Comparison of ENCODE assay signal across 15 mouse cellular contexts in genomic region chr2:95136636-95137035, GRCm38 (mm10).
DNase-seq lines count a peak whose midpoint lies in the region; ATAC-seq lines count a peak whose summit lies in the region.
"Had no signal": no experiment of that assay in that cellular context is flagged by ENCODE, and none has a peak within 500 bp of the region (broad histone marks: within the 10 kb centered on the region; RNA-seq: fewer than 3 reads in every experiment).

No protein-coding gene starts in this region.

- no peak overlapping the region for H3K4me3 ChIP-seq in limb, embryonic 11.5 days (ENCODE audit: low read depth, low read length)
- H3K4me3 ChIP-seq in limb, embryonic 10.5 days = no peak overlapping the region
- no peak overlapping the region for H3K4me3 ChIP-seq in kidney, embryonic 14.5 days (ENCODE audit: low read length)
- H3K4me3 ChIP-seq: embryonic facial prominence, embryonic 12.5 days; heart, embryonic 15.5 days; intestine, embryonic 15.5 days; stomach, embryonic 15.5 days had no signal

- H3K27me3 ChIP-seq in limb, embryonic 11.5 days (ENCODE audit: control insufficient read depth, insufficient read depth, low read length) = no peaks in the 10 kb centered on the region
- H3K27me3 ChIP-seq in limb, embryonic 10.5 days (ENCODE audit: low read depth, poor library complexity, severe bottlenecking) = no peaks in the 10 kb centered on the region
- no peaks in the 10 kb centered on the region for H3K27me3 ChIP-seq in kidney, embryonic 14.5 days (ENCODE audit: control insufficient read depth, insufficient read depth, low read length)
- H3K27me3 ChIP-seq: embryonic facial prominence, embryonic 12.5 days; heart, embryonic 15.5 days; intestine, embryonic 15.5 days; stomach, embryonic 15.5 days had no signal

- WGBS in limb, embryonic 11.5 days = 42% methylated on average over 6 of the region's 6 CpGs
- WGBS in limb, embryonic 10.5 days = 81% methylated on average over 6 of the region's 6 CpGs
- WGBS in kidney, embryonic 14.5 days = 74% methylated on average over 6 of the region's 6 CpGs

- ATAC-seq in limb, embryonic 11.5 days (ENCODE audit: insufficient number of reproducible peaks, low FRiP score, low TSS enrichment, low read depth) = peak; percentile 26; the same call in 1 of the 2 replicates
- ATAC-seq in kidney, embryonic 14.5 days (ENCODE audit: low FRiP score, low TSS enrichment) = no peak
- ATAC-seq: intestine, embryonic 15.5 days had no signal

- H3K4me2 ChIP-seq in limb, embryonic 11.5 days (ENCODE audit: low read depth, severe bottlenecking) = no peak overlapping the region
- H3K4me2 ChIP-seq in kidney, embryonic 14.5 days (replicated peaks; ENCODE audit: low read depth, low read length) = no peak overlapping the region
- H3K4me2 ChIP-seq: embryonic facial prominence, embryonic 12.5 days; heart, embryonic 15.5 days; intestine, embryonic 15.5 days; liver, embryonic 11.5 days; stomach, embryonic 15.5 days had no signal

- H3K9me3 ChIP-seq in limb, embryonic 11.5 days (ENCODE audit: control insufficient read depth, low read length) = no peaks in the 10 kb centered on the region
- H3K9me3 ChIP-seq in limb, embryonic 10.5 days (replicated peaks) = no peaks in the 10 kb centered on the region
- no peaks in the 10 kb centered on the region for H3K9me3 ChIP-seq in kidney, embryonic 14.5 days (ENCODE audit: control insufficient read depth, low read length)
- H3K9me3 ChIP-seq: embryonic facial prominence, embryonic 12.5 days; heart, embryonic 15.5 days; intestine, embryonic 15.5 days; stomach, embryonic 15.5 days had no signal

- H3K27ac ChIP-seq in limb, embryonic 11.5 days (replicated peaks; ENCODE audit: low read depth, low read length) = no peak overlapping the region
- no peak overlapping the region for H3K27ac ChIP-seq in limb, embryonic 10.5 days
- no peak overlapping the region for H3K27ac ChIP-seq in kidney, embryonic 14.5 days (ENCODE audit: low read depth, low read length)
- H3K27ac ChIP-seq: embryonic facial prominence, embryonic 12.5 days; heart, embryonic 15.5 days; intestine, embryonic 15.5 days; stomach, embryonic 15.5 days had no signal

- H3K9ac ChIP-seq in limb, embryonic 11.5 days (ENCODE audit: low read length) = no peak overlapping the region
- no peak overlapping the region for H3K9ac ChIP-seq in kidney, embryonic 14.5 days (ENCODE audit: low read depth, low read length)
- H3K9ac ChIP-seq: embryonic facial prominence, embryonic 12.5 days; heart, embryonic 15.5 days; intestine, embryonic 15.5 days; stomach, embryonic 15.5 days had no signal

- intact Hi-C loops in left cerebral cortex, postnatal 36 days (cut with DNase I) = no loop called here

- H3K36me3 ChIP-seq in limb, embryonic 11.5 days (ENCODE audit: control insufficient read depth, insufficient read depth, low read length) = no peaks in the 10 kb centered on the region
- no peaks in the 10 kb centered on the region for H3K36me3 ChIP-seq in limb, embryonic 10.5 days
- H3K36me3 ChIP-seq in kidney, embryonic 14.5 days (ENCODE audit: control insufficient read depth, insufficient read depth, low read length) = no peaks in the 10 kb centered on the region
- H3K36me3 ChIP-seq: embryonic facial prominence, embryonic 12.5 days; heart, embryonic 15.5 days; intestine, embryonic 15.5 days; stomach, embryonic 15.5 days had no signal

- DNase-seq in limb, embryonic 11.5 days (ENCODE audit: low spot score) = no peak
- DNase-seq in limb, embryonic 10.5 days (ENCODE audit: low spot score) = no peak
- DNase-seq in layer of hippocampus, adult 11-12 months (ENCODE audit: low spot score) = peak; percentile 76
- peak; percentile 5 to 26 for DNase-seq in left cerebral cortex, postnatal 36 days (ENCODE audit: low spot score in 2 of 2)
- DNase-seq in cerebellum, adult 11 months = no peak
- DNase-seq in urinary bladder, postnatal 36 days (ENCODE audit: low spot score in 2 of 2) = no peak
- DNase-seq: adrenal gland, postnatal 10 days; cerebellum, postnatal 36 days; kidney, postnatal 36 days had no signal

- H3K4me1 ChIP-seq in limb, embryonic 11.5 days (ENCODE audit: control insufficient read depth, insufficient read depth, low read length) = no peaks in the 10 kb centered on the region
- no peaks in the 10 kb centered on the region for H3K4me1 ChIP-seq in limb, embryonic 10.5 days
- no peaks in the 10 kb centered on the region for H3K4me1 ChIP-seq in kidney, embryonic 14.5 days (ENCODE audit: control insufficient read depth, insufficient read depth, low read length)
- H3K4me1 ChIP-seq: embryonic facial prominence, embryonic 12.5 days; heart, embryonic 15.5 days; intestine, embryonic 15.5 days; stomach, embryonic 15.5 days had no signal

Comparison
In these comparisons a context has a peak if more than half of its experiments do, and no peak if none do; other contexts are left out.
1. DNase-seq: peak in layer of hippocampus, adult 11-12 months (single experiment) and left cerebral cortex, postnatal 36 days (2 of 2); none in limb, embryonic 11.5 days (single experiment), limb, embryonic 10.5 days (single experiment), cerebellum, adult 11 months (single experiment) and urinary bladder, postnatal 36 days (0 of 2).